Mouse (Mus musculus): ENCODE results near the gene Slc34a1.

Slc34a1 gene

DNA sequence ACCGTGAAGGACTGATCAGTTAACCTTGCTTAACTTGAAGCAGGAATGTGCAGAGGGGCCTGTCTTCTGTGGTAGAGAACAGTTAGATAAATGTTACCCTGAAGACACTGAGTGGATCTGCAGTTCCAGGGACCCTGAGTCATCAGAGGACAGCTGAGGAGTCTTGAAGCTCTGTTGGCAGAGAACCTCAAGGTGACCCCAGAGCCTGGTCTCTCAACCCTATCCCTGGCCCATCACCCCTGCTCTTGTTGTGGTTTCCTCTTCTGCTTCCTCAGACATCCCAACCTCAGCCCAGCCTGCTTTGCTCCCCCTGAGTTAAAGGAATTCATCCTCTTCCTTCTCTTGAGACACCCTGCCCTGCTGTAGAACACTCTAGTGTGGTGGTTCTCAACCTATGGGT lies at the start of gene Slc34a1:
Gene Slc34a1 (plus strand): TSS at position 100 of the 400 bp plus-strand sequence.
- no peak for DNase-seq (ENCODE audit: low spot score)

DNA sequence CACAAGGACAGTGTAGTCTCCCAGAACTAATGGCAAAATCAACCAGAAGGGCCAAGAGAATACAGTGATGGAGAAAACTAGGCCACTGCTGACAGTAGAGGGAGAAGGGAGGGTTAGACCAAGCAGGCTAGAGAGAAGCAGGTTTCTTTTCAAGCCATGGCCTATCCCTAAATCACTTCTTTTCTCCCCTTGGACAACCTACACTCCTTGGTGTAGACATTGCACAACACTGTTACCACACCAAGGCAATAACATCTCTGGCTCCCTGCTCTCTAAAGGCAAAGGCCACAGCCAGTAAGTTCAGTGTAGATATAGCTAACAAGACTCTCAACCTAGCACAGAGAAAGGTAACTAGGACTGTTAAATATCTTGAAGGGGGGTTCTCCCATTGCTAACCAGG lies 36.8 kb upstream of the Slc34a1 start:
- DNase-seq (ENCODE audit: low spot score), result no peak

DNA sequence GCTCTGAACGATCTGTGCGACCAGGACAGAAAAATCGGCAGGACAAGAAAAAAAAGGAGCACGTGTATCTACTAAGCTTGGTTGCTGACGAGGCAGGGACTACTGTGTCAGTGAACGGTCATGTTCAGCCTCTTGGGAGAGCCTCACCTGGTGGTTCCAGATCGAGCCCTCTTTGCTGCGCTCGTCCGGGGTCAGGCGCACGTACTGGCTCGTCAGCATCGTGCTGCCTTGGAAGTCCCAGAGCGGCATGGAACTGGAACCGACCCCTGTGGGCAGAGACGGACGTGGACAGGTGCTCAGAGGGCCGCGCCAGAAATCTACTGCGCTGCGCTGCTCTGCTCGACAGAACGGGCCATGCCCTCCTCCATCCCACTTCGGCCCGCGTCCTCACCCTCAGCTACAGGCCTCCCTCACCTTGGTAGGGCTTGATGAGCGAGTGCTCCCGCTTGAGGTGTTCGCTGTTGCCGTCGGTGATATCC lies 36.0 kb upstream of the Slc34a1 start:
- DNase-seq (ENCODE audit: low spot score), result no peak

DNA sequence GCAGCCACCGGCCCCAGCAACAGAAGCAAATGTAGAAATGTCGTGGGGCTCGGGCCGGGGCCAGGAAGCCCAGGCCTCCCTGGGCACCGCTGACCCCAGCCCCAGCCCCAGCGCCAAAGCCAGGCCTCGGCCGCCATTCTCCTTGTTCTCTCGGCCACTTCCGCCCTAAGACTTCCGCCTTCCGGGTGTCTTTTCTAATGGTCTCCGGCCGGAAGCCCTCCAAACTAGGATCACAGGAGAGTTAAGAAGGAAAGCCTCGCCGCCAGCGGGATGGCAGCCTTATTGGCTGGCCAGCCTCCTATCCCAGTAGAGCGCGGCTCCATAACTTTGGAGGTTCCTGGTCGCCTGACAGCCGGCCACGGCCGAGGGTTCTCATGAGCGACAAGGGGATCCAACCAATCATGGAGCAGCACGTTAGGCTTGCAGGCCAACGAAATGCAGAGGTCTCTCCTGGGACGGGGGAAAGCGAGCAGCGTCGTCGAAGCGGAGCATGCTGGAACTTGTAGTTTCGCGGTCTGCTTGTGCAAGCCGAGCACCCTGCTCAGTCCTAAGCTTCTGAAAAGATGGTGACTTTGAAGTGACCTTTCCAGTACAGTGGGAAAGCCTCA lies 35.4 kb upstream of the Slc34a1 start, which contains the start of gene Lman2:
Gene Lman2 (minus strand): TSS at position 331 of the 608 bp plus-strand sequence.
- DNase-seq (ENCODE audit: low spot score), result peak; percentile 98

DNA sequence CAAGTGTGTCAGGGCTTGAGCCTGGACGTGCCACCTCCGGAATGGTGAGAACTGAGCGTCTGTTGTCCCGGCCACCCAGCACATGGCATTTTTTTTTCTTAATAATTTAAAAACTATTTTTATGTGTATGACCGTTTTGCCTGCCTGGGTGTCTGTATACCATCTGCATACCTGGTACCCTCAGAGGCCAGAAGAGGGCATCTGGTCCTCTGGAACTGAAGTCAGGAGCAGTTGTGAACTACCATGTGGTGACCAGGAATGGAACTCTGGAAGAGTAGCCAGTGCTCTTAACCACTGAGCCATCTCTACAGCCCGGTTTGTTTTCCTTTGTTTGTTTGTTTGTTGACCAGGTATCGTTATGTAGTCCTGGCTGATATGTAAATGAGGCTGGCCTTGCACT lies 29.6 kb upstream of the Slc34a1 start:
- no peak for DNase-seq (ENCODE audit: low spot score)

DNA sequence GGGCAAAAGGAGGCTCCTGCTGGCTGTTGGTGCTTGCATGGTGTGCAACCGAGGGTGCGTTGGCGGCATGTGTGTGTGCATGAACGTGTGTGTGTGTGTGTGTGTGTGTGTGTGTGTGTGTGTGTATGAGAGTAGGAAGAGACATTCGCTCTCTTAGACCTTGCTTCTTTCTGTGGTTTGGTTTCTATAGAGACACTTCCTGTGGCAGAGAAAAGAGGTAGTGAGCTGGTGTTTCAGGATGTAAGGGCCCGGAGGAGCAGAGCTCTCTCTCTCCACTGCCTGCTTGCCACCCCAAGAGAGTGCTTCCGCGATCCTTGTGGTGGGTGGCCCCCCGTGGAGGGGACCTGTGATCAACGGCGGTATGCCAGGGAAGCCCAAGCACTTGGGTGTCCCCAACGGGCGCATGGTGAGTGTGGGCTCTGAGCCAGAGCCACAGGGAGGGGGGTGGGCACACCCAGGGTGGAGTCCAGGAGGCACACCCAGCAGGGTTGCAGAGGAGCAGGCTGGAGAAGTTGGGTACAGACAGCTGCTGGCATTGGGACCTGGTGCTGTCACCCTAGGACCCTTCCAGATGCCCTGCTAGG lies 28.4 kb upstream of the Slc34a1 start, which contains the start of gene Rgs14:
Gene Rgs14 (plus strand): TSS at position 202 of the 584 bp plus-strand sequence.
- DNase-seq (ENCODE audit: low spot score), result peak; percentile 51

DNA sequence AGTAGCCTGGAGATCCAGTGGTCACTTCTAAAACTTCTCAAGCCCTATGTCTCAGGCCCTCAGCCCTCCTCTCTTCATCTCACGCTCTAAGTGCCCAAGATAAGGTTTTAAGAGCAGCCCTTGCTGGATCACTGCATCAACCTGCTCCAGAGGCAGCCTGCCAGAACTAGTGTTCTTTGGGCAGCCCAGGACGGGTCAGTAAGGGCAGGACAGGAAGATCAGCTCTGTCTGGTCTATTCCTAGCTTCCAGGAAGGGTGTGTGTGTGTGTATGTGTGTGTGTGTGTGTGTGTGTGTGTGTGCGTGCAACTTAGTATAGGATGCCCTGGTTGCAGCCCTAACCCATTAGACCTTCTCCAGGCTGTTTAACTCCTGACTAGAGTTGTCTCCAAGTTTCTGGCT lies 27.8 kb upstream of the Slc34a1 start:
- no peak for DNase-seq (ENCODE audit: low spot score)

DNA sequence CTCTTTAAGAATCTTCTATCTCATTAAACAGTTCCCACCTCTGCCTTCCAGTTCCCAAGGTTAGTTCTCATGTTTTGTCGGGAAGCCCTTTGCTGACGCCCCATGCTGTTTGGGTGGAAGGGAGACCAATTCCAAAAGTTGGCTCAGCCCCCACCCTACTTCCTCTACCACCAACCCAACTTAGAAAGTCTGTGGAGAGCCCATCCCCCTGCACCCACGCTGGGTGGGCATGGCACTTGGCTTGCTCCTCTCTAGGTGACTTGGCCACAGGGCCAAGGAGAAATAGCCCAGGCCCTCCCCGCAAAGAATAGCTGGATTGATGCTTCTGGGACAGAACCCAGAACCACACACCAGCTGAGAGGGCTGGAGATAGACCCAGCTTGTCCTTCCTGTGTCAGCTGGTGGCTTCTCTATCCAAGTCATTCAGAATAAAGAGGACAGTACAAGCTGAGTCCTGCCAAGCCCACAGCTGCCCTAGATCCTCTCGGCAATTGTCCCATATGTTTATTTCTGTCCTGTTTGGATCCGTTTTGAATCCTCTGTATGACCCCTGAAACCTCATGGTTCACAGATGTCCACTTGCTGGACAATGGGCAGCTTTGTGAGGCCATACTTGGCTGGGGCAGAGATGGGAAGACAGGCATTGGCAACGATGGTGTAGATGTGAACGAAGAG lies 26.8 kb upstream of the Slc34a1 start:
- DNase-seq (ENCODE audit: low spot score), result peak; percentile 59

DNA sequence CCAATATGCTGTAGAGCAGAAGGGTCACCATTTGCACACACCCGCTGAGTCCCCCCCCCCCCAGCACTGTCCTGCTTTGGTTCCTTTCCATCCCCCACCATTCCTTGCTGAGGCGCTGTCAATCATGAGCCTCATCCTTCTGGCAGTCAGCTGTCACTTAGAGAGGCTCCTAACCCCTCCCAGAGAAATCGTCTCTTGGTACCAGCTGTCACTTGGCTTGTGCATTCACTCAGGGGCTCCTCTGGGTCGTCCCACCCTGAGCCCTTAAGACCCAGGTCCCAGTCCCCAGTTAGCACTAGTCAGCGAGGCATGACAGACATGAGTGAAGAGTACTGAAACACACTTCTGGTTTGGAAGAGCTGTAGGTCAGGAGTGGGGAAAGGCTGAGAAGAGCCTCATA lies 26.2 kb upstream of the Slc34a1 start:
- DNase-seq (ENCODE audit: low spot score), result no peak

DNA sequence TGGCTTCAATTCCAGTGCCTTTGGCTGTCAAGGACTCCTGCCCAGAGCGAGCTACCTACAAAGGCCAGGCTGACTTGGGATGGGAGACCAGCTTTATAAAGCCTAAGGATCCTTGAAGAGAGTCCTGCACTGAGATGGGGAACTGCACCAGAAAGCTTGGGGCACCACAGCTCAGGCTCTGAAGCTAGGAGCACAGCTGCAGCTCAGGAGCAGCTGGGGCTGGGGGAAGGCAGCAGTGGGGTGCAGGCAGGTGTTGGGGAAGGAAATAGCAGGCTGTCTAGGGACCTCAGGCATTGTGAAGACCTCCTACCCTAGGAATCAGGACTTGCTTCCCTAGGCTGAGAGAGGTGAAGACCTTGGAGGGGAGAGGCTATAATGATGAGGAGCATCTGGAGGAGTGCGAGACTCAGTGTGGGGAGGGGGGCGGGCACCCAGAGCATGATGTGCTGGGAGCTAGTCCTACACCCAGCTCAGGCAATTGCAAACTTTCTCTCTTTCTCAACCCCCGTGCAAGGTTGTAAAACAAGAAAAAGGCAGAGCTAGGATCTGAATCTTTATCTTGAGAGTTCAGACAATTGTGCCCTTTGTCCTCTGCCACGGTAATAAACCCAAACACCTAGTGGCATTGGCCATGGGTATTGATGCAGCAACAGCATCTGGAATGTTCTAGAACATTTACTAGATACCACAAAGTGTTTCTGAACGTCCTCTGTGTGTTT lies 23.6 kb upstream of the Slc34a1 start:
- no peak for DNase-seq (ENCODE audit: low spot score)

DNA sequence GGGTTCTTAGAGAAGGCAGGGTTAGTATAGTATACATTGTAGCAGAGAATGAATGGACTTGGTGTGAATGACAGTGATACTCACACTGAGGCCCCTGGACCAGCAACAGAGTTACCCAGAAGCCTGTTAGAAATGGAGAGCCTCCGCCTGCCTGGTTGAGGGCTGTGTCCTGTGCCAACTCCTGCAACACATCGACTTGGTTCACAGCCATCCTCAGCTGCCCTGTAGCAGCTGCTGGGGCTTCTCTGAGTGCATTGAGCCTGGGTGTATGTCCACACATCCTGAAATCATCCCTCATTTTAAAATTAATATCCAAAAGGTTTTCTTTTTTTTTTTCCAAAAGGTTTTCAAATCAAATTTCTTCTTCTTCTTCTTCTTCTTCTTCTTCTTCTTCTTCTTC lies 22.1 kb upstream of the Slc34a1 start:
- no peak for DNase-seq (ENCODE audit: low spot score)

DNA sequence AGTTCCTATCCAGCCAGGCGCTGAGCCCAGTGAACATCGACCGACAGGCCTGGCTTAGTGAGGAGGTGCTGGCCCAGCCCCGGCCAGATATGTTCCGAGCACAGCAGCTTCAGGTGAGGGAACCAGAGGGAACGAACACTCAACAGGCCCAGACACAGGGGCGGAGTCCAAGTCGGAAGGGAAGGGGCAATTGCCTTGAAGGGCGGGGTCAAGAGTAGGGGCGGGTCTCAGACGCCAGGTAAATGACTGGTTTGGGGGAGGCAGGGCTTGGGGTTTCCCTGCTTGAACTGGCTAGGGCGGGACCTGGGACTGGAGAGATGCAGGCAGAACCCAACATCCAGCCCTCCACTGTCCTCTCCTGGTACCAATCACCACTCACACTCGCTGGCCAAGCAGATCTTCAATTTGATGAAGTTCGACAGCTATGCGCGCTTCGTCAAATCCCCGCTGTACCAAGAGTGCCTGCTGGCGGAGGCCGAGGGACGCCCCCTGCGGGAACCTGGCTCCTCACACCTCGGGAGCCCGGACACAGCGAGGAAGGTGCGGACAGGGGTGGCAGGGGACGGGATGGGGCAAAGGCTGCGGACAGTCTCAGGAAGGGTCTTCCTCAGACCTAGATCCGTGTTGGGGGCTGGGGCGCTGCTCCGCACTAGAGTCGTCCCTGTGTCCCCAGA lies 18.9 kb upstream of the Slc34a1 start:
- no peak for DNase-seq (ENCODE audit: low spot score)

DNA sequence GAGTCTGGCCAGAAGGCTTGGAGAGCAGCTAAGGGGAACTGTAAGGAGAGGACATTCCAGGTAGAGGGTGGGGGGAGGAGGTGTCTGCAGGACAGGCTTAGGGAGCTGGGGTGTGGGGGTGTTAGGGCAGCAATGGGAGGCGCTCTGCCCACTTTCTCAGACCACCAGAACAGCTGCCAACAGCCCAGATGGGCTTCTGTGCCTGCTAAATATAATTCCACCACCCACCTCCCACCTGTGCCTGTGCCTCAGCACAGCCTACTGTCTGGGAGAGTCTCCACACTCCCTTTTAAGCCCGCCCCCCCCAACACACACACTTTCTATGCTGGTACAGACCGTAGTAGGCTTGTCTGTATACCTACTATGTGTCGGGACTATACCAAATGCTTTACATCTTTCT lies 16.2 kb upstream of the Slc34a1 start:
- peak; percentile 71 for DNase-seq (ENCODE audit: low spot score)

DNA sequence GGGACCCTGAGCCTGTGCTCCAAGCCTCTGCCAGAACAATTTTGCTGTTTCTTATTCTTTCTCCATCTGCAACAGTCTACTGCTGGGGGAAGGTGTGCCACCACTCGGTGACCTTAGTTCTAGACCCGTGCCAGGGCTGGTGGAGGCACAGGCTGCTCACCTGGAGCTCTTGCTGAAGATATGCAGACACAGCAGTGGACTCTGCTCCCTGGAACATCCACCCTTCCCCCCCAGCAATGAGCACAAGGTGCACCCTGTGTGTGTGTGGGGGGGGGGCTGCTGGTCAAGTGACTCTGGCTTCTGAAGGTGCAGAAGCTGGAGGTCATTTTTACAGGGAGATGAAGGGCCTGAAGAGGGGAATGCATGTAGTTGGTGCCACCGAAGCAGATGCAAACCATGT lies 7.3 kb upstream of the Slc34a1 start:
- no peak for DNase-seq (ENCODE audit: low spot score)

DNA sequence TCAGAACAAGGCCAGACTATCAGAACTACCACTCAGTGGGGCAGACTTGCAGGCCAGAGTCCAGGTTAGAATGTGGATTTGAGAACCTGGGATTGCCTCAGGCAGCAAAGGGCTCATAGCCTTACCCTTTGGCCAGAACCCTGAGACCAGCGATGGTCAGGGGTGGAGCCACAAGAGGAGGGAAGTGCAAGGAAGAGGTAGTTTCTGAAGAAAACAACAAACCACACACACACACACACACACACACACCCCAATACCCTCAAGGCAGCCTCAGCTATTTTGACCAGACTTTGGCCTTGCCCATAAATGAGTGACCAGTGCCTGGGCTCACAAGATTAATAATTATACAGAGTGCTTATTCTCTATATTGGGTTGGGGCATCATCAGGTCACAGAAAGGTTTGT lies 6.4 kb upstream of the Slc34a1 start:
- DNase-seq (ENCODE audit: low spot score), result no peak

DNA sequence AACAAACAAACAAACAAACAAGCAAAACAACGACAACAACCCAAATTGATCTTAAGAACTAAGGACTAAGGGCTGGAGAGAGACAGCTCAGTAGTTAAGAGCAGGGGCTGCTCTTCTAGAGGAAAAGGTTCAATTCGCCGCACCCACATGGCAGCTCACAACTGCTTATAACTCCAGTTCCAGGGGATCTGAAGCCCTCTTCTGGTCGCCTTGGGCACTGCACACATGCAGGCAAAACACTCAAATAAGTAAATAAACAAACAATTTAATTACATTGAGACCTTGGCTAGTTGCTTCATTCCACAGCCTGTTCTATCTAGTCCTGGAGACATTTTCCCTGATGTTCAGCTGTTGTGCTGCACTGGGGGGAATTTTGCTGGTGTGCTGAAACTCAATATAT lies 5.1 kb upstream of the Slc34a1 start:
- no peak for DNase-seq (ENCODE audit: low spot score)

DNA sequence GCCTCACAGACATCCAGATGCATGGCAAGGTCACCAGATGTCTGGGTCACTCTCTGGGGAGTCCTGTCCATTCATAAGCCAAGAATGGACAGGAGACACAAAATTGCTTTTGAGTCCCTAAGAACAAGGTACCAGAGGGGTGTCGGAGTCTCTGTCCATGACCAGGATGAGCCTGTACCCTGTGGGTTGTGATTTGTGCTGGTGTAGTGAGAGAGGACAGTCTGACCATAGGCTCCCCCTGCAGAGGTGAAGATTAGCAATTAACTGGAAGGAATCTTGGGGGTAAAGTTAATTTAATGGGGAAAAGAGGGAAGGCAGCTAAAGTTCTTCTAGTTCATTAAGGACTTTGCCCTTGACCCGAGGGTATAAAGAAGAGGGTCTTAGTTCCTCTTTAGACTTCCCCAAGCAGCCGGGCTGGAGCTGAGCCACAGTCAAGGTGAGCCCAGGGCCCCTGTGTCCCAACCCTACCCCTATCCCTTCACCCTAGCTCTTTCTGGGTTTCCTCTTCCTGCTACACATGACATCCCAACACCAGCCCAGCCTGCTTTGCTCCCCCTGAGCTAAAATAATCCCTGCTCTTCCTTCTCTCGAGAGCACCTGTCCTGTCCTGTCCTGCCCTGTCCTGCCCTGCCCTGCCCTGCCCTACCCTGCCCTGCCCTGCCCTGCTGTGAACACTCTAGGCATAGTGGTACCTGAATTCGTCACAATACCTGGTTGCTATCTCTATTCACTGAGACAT lies 1.5 kb downstream of the Slc34a1 start:
- DNase-seq (ENCODE audit: low spot score), result no peak

DNA sequence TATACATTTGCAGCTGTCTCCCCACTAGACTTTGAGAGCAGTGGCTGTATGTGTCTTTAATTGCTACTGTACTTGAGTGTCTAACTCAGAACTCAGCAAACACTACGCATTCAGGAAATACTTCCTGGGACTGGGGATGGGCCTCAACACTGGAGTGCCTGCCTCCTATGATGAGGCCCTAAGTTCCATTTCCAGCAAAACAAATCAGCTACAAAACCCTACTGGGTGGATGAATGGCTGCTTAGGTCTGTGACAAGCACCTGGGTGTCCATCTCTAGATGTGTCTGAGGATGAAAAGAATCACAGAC lies 2.0 kb downstream of the Slc34a1 start:
- DNase-seq (ENCODE audit: low spot score), result no peak

DNA sequence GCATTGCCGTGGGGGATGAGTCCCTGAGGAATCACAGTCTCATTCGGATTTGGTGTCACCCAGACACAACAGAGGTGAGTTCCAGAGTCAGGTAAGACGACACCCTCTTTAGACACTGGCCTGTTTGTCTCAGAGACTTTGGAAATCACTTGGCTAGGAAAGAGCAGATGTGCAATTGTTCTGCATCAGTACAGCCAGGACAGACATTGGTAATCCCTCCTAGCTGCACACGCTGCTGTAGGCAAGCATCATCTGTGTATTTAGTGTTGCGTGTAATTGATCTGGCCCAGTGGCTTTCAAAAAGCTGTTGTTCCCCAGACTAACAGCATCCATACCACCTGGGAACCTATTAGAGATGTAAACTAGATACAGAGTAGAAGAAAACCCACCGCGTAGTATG lies 5.3 kb downstream of the Slc34a1 start:
- no peak for DNase-seq (ENCODE audit: low spot score)

DNA sequence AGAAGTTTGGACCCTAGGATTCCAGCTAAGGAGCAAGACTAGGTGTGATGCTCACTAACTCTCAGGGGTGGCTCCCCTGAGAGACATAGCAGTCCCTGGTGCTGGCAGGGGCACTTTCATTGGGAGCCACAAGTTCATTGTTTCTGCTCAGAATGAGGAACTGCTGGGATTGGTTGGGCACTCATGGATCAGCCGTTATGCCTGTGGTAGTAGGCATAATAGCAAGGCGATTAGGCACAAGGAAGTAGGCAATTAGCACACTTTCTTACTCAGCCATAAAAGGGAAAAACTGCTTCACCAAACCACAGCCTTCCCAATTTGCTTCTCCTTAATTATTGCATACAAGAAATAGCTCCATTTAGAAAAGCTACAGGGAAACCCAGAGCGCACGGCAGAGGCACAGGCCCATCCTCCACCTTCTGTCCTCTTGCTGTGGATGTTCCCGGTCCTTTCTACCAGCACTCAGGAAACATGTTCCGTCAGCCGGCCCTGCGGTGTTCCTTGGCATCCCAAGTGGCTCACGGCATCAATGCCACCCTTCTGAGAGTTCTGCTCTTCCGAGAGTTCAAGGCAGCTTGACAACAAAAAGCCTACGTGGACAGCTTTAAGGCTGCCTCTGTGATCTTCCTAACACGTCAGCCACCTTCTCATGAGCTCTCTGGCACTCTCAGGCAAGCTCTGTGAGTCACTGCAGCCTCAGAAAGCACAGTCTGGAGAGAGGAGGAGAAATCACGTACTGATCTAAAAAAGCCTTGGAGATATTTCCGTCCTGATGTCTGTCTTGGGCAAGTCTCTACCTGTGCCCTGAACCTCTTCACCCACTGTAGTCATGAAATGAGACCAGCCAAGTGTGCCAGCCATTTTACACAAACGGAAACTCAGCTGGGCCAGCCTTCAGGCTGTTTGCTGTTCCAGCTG lies 6.2 kb downstream of the Slc34a1 start:
- no peak for DNase-seq (ENCODE audit: low spot score)
